Mouse (Mus musculus) kidney, postnatal 0 days (tissue): ENCODE data around the gene Fndc3b. TPM values are rescaled to one million over a fixed set of nuclear protein-coding genes. Genes with fewer than 3 reads are reported as not detected.

ENCODE experiments used
- ATAC-seq: fragments of 200-750 bp; cut with Nextera tagmentation; replicated peaks from 2 replicates; pipeline ENCODE4 v1.8.0; 2017; ENCODE audit warnings: low read depth, moderate number of reproducible peaks, moderate TSS enrichment, moderate library complexity; ENCODE audit not compliant: low FRiP score
- DNase-seq: peaks from one replicate; pipeline ENCODE4 v3.0.0-alpha.2; 2016; ENCODE audit warnings: low spot score
- H3K27ac ChIP-seq: fragments of 300-500 bp; sonication (generic); 2 replicates; pipeline ENCODE4 v1.5.1; 2014; ENCODE audit warnings: mild to moderate bottlenecking
- H3K27me3 ChIP-seq: fragments of 300-500 bp; sonication (generic); 2 replicates; pipeline ENCODE4 v1.6.1; 2014; ENCODE audit warnings: low read length, mixed read lengths; ENCODE audit not compliant: insufficient read depth
- H3K36me3 ChIP-seq: fragments of 300-500 bp; sonication (generic); 2 replicates; pipeline ENCODE4 v1.6.1; 2014; ENCODE audit warnings: low read length, mixed read lengths; ENCODE audit not compliant: insufficient read depth
- H3K4me1 ChIP-seq: fragments of 300-500 bp; sonication (generic); replicated peaks from 2 replicates; pipeline ENCODE4 v1.6.1; 2014; ENCODE audit warnings: antibody characterized with exemption, low read length, mixed read lengths; ENCODE audit not compliant: insufficient read depth
- H3K4me2 ChIP-seq: fragments of 300-500 bp; sonication (generic); 2 replicates; pipeline ENCODE4 v1.6.1; 2014; ENCODE audit warnings: mild to moderate bottlenecking, low read length, moderate library complexity, mixed read lengths
- H3K4me3 ChIP-seq: fragments of 300-500 bp; sonication (generic); replicated peaks from 2 replicates; pipeline ENCODE4 v1.5.1; 2014; ENCODE audit warnings: low read depth, low read length
- H3K9ac ChIP-seq: fragments of 300-500 bp; sonication (generic); 2 replicates; pipeline ENCODE4 v1.6.1; 2014; ENCODE audit warnings: low read depth, low read length
- H3K9me3 ChIP-seq: fragments of 300-500 bp; sonication (generic); replicated peaks from 2 replicates; pipeline ENCODE4 v1.6.1; 2016; ENCODE audit warnings: low read length, inconsistent platforms, mixed read lengths
- CTCF ChIP-seq: IDR thresholded peaks from 2 replicates; pipeline ENCODE4 v1.5.1; 2016; ENCODE audit warnings: antibody characterized with exemption, low read depth, mild to moderate bottlenecking, moderate library complexity
- WGBS: fragments of 180-500 bp; shearing (Covaris S2); extraction: QIAGEN DNeasy Blood & Tissue Kit; methylation state at CpG from one replicate; pipeline ENCODE4 v1.1.7; 2014; 5-methylcytosine and 5-hydroxymethylcytosine counted together
- polyA plus RNA-seq: library from polyadenylated mRNA; unstranded; fragments of >200 nt; fragmentation: Nextera tagmentation; extraction: Ambion mirVana; gene quantifications from 2 replicates; pipeline ENCODE4 v1.2.1, GENCODE M21; 2015

The Fndc3b gene
- polyA plus RNA-seq, 1 experiment from 2014 or later, result 23.1 TPM

- H3K4me2 ChIP-seq, result no peak overlapping the region
- peak overlapping the region; percentile 65; the same call in 1 of the 2 replicates for H3K27ac ChIP-seq
- no peaks in the 10 kb centered on the region for H3K9me3 ChIP-seq
- DNase-seq, result peak; percentile 61
- no peak overlapping the region for H3K4me3 ChIP-seq
- WGBS, result 31% methylated on average over 9 of the region's 9 CpGs
- no peaks in the 10 kb centered on the region for H3K27me3 ChIP-seq
- H3K36me3 ChIP-seq, result no peaks in the 10 kb centered on the region
- H3K9ac ChIP-seq, result no peak overlapping the region
- peaks cover 33% of the 10 kb centered on the region for H3K4me1 ChIP-seq
- ATAC-seq, result peak; percentile 76
- TF ChIP-seq CTCF, result no peak
These were observed 103.9 kb downstream of the Fndc3b start for GRCm38 (mm10) chr3:27607081-27607795.

DNA sequence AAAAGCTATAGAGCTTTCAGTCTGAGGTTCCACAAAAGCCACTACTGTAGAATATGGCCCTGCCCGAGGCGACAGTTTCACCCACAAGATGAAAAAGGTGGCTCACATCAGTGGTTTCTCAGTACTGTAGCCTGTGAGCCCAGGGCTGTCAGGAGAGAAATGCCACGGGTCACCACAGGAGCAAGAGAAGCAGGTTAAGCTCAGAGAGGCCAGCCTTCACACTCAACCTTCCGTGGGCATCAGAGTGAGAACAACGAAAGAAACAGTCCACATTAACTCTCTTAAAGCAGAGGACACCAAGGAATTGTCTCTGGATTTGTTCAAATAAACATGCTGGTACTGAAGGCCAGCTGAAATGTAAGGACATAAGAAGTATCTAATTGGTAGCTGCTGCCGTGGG is 104.5 kb downstream of the Fndc3b start:
- Histone ChIP-seq H3K27me3 (no peaks in the 10 kb centered on the region), H3K9me3 (no peaks in the 10 kb centered on the region), H3K27ac (peak overlapping the region; percentile 65; the same call in 1 of the 2 replicates), H3K9ac (no peak overlapping the region), H3K36me3 (no peaks in the 10 kb centered on the region), H3K4me3 (no peak overlapping the region), H3K4me2 (no peak overlapping the region), H3K4me1 (peaks cover 32% of the 10 kb centered on the region)
- 59% methylated on average over 6 of the region's 6 CpGs for WGBS
- TF ChIP-seq CTCF, result no peak
- no peak for DNase-seq
- no peak for ATAC-seq

- H3K4me2 ChIP-seq, result no peak overlapping the region
- no peak overlapping the region for H3K4me3 ChIP-seq
- DNase-seq (no peak), ATAC-seq (no peak)
- no peak overlapping the region for H3K27ac ChIP-seq
- TF ChIP-seq CTCF, result no peak
- WGBS, result 93% methylated on average over 4 of the region's 4 CpGs
- no peaks in the 10 kb centered on the region for H3K9me3 ChIP-seq
- peaks cover 24% of the 10 kb centered on the region for H3K4me1 ChIP-seq
- no peaks in the 10 kb centered on the region for H3K36me3 ChIP-seq
- no peak overlapping the region for H3K9ac ChIP-seq
- no peaks in the 10 kb centered on the region for H3K27me3 ChIP-seq
These were observed 105.5 kb downstream of the Fndc3b start for GRCm38 (mm10) chr3:27605613-27606012.

GRCm38 (mm10) chr3:27605081-27605480 is 106.0 kb downstream of the Fndc3b start:
- H3K9me3 ChIP-seq, result no peaks in the 10 kb centered on the region
- H3K4me2 ChIP-seq, result no peak overlapping the region
- H3K36me3 ChIP-seq, result no peaks in the 10 kb centered on the region
- DNase-seq (no peak), ATAC-seq (no peak)
- H3K27ac ChIP-seq, result no peak overlapping the region
- H3K4me3 ChIP-seq, result no peak overlapping the region
- H3K27me3 ChIP-seq, result no peaks in the 10 kb centered on the region
- H3K4me1 ChIP-seq, result peaks cover 24% of the 10 kb centered on the region
- 83% methylated on average over 3 of the region's 3 CpGs for WGBS
- TF ChIP-seq CTCF, result no peak
- H3K9ac ChIP-seq, result no peak overlapping the region

DNA sequence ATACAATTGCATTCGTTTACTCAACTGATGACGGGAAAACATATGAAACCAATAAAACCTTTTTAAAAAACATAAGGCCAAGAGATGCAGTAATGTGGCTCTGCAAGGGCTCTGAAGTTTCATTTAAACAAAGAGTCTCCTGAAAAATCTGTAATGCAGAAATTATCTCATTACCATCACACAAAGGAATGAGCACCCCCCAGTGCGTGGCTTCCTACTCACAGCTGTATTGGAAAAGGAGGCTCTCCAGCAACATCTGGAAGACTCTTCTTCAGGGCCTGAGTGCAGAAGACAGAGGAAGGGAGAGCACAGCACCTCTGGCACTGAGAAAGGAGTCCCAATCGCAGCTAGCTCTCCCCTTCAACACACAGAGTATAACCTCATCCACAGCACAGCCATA is 106.5 kb downstream of the Fndc3b start:
- WGBS, result 73% methylated on average over 4 of the region's 4 CpGs
- no peak overlapping the region for H3K4me3 ChIP-seq
- H3K36me3 ChIP-seq, result no peaks in the 10 kb centered on the region
- H3K9me3 ChIP-seq, result no peaks in the 10 kb centered on the region
- no peak for TF ChIP-seq CTCF
- 0 out of 2 replicates have a peak overlapping the region, but pooled peaks have one; percentile 5 for H3K27ac ChIP-seq
- DNase-seq (no peak), ATAC-seq (no peak)
- H3K9ac ChIP-seq, result no peak overlapping the region
- no peaks in the 10 kb centered on the region for H3K27me3 ChIP-seq
- H3K4me2 ChIP-seq, result no peak overlapping the region
- H3K4me1 ChIP-seq, result peaks cover 24% of the 10 kb centered on the region

DNA sequence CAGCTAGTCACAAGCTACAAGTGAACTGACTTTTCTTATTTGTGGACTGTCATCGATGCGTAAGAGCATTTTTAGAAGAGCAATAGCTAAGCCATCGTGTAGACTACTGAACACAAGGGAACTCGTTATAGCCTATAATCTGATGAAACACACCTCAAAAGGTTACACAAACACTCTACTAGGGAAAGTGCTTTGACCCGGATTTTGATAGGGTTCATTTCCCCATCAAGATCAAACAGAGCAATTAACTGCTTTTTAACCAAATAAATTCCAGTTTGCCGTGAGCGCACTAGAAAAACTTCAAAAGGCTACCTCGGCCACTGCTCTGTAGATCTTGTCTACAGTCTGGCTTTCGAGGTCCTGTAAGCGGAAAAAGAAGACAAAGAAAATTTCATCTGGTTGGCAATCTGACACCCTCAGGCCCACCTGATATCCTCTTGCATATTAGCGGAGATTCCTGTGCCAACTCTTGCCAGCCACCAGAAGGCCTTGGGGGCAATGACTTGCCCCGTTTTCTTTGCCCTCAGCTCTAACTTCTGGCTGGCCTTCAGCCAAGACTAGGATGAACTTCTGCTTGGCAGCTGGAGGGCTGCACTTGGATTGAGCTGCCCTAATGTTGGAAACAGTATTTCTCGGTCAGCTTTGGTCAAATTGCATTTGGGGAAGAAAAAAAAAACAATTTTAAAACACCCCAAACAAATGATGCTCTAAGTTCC is 107.0 kb downstream of the Fndc3b start:
- no peaks in the 10 kb centered on the region for H3K27me3 ChIP-seq
- no peak overlapping the region for H3K4me2 ChIP-seq
- ATAC-seq (peak; percentile 12; the same call in 1 of the 2 replicates), DNase-seq (peak; percentile 15)
- H3K9me3 ChIP-seq, result no peaks in the 10 kb centered on the region
- H3K36me3 ChIP-seq, result no peaks in the 10 kb centered on the region
- 0 out of 2 replicates have a peak overlapping the region, but pooled peaks have one; percentile 6 for H3K27ac ChIP-seq
- H3K9ac ChIP-seq, result no peak overlapping the region
- H3K4me1 ChIP-seq, result peaks cover 27% of the 10 kb centered on the region
- WGBS, result 29% methylated on average over 13 of the region's 13 CpGs
- no peak overlapping the region for H3K4me3 ChIP-seq
- no peak for TF ChIP-seq CTCF
